Mouse (Mus musculus): Measurements from ENCODE around the gene Ksr1. TPM values are rescaled to one million over a fixed set of nuclear protein-coding genes. Genes with fewer than 3 reads are reported as not detected.

Gene Ksr1
- polyA plus RNA-seq, 1 experiment from 2014 or later: 4.9 TPM

DNA sequence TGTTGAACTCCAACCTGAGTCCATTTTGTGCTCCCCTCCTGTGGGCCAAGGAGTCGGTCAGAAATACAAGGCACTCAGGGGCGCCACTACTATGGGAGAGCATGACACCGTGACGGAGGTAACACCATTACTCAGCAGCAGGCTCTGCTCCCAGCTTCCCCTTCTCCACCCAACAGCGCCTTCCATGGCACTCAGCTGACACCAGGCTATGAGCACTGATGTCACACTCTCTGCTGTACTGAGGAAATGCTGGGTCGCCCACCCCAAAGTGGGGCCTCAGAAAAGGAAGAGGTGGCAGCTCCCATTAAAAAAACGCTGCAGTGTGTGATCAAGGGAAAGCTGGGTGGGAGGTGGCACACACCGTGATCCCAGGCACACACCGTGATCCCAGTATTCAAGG, 101.0 kb downstream of the Ksr1 start:
- Histone ChIP-seq H3K4me2 (replicated peaks) (no peak overlapping the region), H3K9ac (replicated peaks) (no peak overlapping the region), H3K27ac (replicated peaks) (no peak overlapping the region), H3K9me3 (no peaks in the 10 kb centered on the region), H3K4me3 (no peak overlapping the region), H3K27me3 (no peaks in the 10 kb centered on the region), H3K36me3 (peaks cover 15% of the 10 kb centered on the region; the same call in 1 of the 2 replicates), H3K4me1 (peaks cover 5% of the 10 kb centered on the region)
- ATAC-seq (replicated peaks): no peak
- 88% methylated on average over 9 of the region's 9 CpGs for WGBS

DNA sequence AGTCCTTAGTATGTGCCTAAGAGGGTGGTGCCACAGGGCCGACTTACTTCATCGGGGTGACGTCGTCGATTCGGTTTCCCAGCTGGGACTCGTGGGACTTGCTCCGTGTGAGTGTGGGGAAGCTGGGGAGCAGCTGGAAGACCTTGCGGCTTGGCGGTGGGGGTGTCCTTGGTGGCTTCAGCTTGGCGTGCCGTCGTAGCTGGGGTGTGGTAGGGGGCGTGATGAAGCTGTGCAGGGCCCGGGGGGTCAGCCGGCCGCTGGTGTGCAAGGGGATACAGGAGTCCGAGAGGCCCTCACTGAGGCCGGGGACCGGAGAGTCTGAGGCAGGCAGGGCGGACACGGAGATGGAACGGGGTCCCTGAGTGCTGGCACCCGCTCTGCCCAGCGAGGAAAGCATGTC, 101.4 kb downstream of the Ksr1 start:
- Histone ChIP-seq H3K36me3 (peaks cover 15% of the 10 kb centered on the region; the same call in 1 of the 2 replicates), H3K9ac (replicated peaks) (no peak overlapping the region), H3K4me1 (peaks cover 5% of the 10 kb centered on the region), H3K4me3 (no peak overlapping the region), H3K27ac (replicated peaks) (no peak overlapping the region), H3K9me3 (no peaks in the 10 kb centered on the region), H3K27me3 (no peaks in the 10 kb centered on the region), H3K4me2 (replicated peaks) (no peak overlapping the region)
- no peak for ATAC-seq (replicated peaks)
- 93% methylated on average over 25 of the region's 25 CpGs for WGBS

DNA sequence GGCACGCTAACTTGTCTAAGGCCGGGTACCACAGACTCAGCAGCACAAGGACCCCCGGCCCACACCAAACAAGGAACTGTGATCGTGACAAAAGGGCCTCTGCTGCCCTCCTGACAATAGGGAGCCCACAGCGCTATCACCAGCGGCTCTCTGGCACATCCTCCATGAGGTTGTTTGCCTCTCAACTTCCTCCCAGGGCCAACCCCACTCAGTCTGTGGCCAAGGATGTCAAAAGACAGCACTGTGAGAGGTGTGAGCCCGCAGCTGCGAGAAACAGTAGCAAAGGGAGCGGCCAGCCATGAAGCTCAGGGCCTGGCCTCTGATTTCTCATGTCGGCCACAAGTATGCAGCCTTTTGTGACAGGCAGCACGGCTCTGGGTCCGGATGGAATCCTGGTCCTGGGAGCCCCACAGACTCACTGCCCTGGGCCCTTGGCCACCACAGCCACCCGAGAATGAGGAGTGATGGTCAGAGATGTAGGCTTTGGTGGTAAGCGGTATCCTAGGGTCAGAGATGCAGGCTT, 104.2 kb downstream of the Ksr1 start:
- Histone ChIP-seq H3K9ac (replicated peaks) (no peak overlapping the region), H3K4me1 (peaks cover 4% of the 10 kb centered on the region), H3K36me3 (peaks cover 15% of the 10 kb centered on the region; the same call in 1 of the 2 replicates), H3K4me2 (replicated peaks) (no peak overlapping the region), H3K4me3 (no peak overlapping the region), H3K27ac (replicated peaks) (no peak overlapping the region), H3K9me3 (no peaks in the 10 kb centered on the region), H3K27me3 (no peaks in the 10 kb centered on the region)
- ATAC-seq (replicated peaks): no peak
- 51% methylated on average over 14 of the region's 14 CpGs for WGBS

DNA sequence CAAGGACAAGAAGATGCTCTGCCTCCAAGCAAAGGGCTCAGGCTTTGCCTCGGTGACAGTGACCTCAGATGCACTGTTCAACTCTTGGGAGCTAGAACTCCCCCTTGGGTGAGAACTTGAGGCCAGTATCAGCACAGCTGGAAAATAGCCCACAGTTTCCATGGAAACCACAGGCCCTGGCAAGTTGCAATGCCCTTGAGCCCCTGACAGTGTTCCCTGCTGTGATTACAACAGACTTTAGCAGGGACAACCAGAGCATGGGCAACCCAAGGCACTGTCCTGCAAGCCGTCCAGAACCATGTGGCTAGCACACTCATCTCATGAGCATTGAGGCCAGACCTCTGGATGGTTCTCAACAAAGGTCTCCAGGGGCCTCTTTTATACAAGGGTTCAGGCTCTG, 106.7 kb downstream of the Ksr1 start:
- WGBS: 46% methylated on average over 2 of the region's 2 CpGs
- no peak for ATAC-seq (replicated peaks)
- no peak overlapping the region for H3K9ac ChIP-seq (replicated peaks)

DNA sequence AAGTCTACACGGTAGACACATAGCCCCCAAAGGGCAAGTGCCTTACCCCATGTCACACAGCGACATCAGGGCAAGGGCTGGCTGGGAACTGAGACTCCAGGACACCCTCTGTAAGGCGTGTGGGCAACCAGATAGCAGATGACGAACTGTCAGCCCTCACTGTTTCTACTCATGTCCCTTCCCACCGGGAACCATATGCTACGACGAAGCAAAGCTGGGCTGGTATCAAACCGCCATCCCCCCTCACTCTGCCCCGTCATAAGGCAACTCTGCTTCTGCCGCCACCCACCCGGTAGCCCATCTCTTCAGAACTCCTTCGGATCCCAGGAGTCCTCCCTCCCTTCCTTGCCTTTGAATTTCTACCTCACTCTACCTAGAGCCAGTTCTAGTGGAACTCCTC, 108.7 kb downstream of the Ksr1 start:
- no peak for ATAC-seq (replicated peaks)
- no peaks in the 10 kb centered on the region for H3K9me3 ChIP-seq
- H3K4me3 ChIP-seq: no peak overlapping the region
- peaks cover 10% of the 10 kb centered on the region; the same call in 1 of the 2 replicates for H3K36me3 ChIP-seq
- H3K27ac ChIP-seq (replicated peaks): no peak overlapping the region
- H3K4me1 ChIP-seq: peaks cover 12% of the 10 kb centered on the region; the same call in 1 of the 2 replicates
- no peak overlapping the region for H3K4me2 ChIP-seq (replicated peaks)
- no peaks in the 10 kb centered on the region for H3K27me3 ChIP-seq
- 84% methylated on average over 12 of the region's 12 CpGs for WGBS
- H3K9ac ChIP-seq (replicated peaks): no peak overlapping the region

More for the DNA sequence above, 106.7 kb downstream of the Ksr1 start:
- no peak overlapping the region for H3K4me2 ChIP-seq (replicated peaks)
- no peaks in the 10 kb centered on the region for H3K9me3 ChIP-seq
- no peak overlapping the region for H3K27ac ChIP-seq (replicated peaks)
- H3K4me1 ChIP-seq: peaks cover 12% of the 10 kb centered on the region; the same call in 1 of the 2 replicates
- H3K36me3 ChIP-seq: peaks cover 10% of the 10 kb centered on the region; the same call in 1 of the 2 replicates
- no peaks in the 10 kb centered on the region for H3K27me3 ChIP-seq
- H3K4me3 ChIP-seq: no peak overlapping the region

DNA sequence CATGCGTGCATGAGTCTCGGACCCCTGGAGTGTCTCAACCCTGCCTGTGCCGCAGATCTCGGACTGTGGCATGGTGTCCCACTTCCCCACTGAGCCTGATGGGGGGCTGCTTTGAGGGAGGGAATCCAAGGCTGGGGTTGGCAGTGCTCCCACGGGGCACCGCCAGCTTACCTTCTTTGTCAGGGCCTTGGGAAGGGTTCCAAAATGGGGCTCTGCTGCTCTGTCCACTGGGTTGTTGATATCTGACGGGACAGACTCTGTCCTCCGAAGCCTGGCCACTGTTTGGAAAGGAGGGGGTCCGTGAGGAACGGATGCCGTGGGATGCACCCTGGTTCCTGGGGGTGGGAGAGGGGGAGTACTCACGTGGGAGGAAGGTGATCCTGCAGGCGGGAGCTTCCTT, 109.9 kb downstream of the Ksr1 start:
- Histone ChIP-seq H3K27ac (replicated peaks) (no peak overlapping the region), H3K4me2 (replicated peaks) (no peak overlapping the region), H3K4me3 (no peak overlapping the region), H3K9ac (replicated peaks) (no peak overlapping the region), H3K27me3 (no peaks in the 10 kb centered on the region), H3K36me3 (peaks cover 10% of the 10 kb centered on the region; the same call in 1 of the 2 replicates), H3K4me1 (peaks cover 12% of the 10 kb centered on the region; the same call in 1 of the 2 replicates), H3K9me3 (no peaks in the 10 kb centered on the region)
- ATAC-seq (replicated peaks): no peak
- WGBS: 60% methylated on average over 13 of the region's 13 CpGs

DNA sequence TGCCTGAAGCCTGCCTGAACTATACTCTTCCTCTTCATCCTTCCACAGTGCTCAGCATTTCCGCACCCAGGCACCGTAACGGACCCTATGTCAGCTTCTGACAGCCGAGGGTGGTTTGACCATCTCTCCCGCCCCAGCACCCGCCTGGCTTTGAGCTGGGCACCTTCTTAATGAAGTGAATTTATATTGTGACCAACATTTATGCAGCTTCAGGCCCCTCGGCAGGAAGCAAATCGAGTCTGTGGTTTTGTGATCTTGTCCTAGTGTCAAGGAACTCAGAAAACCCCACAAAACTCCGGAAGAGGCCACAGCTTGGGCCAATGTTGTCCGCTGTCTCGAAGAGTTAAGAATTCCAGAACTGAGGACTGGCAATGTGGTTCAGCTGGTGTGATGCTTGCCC, 112.6 kb downstream of the Ksr1 start:
- WGBS: 93% methylated on average over 11 of the region's 11 CpGs
- no peak overlapping the region for H3K4me3 ChIP-seq
- H3K9me3 ChIP-seq: no peaks in the 10 kb centered on the region
- no peak overlapping the region for H3K9ac ChIP-seq (replicated peaks)
- no peak overlapping the region for H3K27ac ChIP-seq (replicated peaks)
- no peaks in the 10 kb centered on the region for H3K27me3 ChIP-seq
- peaks cover 3% of the 10 kb centered on the region; the same call in 1 of the 2 replicates for H3K36me3 ChIP-seq
- ATAC-seq (replicated peaks): no peak
- H3K4me1 ChIP-seq: peaks cover 15% of the 10 kb centered on the region
- H3K4me2 ChIP-seq (replicated peaks): no peak overlapping the region

DNA sequence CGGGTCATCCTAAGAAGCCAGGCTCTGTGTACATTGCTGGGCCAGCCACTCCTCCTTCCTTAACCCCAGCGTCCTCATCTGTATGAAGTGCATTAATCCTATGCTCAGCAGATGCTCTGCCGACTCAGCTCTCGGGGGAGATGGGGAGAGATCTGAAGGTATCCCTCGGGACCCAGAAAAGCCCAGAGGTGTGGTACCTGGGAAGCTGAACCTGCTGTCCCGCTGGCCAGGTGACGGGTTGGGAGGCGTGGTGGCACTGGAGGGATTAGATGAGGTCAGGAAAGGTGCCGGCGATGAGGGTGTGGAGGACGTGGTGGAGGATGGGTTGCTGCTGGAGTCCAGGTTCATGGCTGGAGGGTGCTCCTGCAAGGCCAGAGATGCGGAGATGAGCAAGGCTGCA, 113.2 kb downstream of the Ksr1 start:
- Histone ChIP-seq H3K9me3 (no peaks in the 10 kb centered on the region), H3K4me3 (no peak overlapping the region), H3K27me3 (no peaks in the 10 kb centered on the region), H3K9ac (replicated peaks) (no peak overlapping the region), H3K4me1 (peaks cover 15% of the 10 kb centered on the region), H3K36me3 (peaks cover 3% of the 10 kb centered on the region; the same call in 1 of the 2 replicates), H3K4me2 (replicated peaks) (no peak overlapping the region), H3K27ac (replicated peaks) (no peak overlapping the region)
- 84% methylated on average over 12 of the region's 12 CpGs for WGBS
- no peak for ATAC-seq (replicated peaks)

DNA sequence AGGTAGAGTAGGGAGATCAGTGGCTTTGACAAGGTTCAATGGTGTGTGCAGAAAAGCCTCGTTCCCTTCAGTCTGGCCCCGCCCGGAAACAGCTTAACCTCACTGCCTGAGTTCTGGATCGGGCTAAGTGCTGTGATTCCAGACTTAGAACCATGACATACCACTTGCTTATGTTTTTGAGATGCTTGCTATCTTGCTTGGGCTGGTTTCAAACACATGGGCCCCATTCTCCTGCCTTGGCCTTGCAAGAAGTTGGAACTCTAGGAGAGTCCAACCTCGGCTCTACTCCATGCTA, 114.8 kb downstream of the Ksr1 start:
- no peaks in the 10 kb centered on the region for H3K9me3 ChIP-seq
- WGBS: 72% methylated on average over 5 of the region's 5 CpGs
- no peak for ATAC-seq (replicated peaks)
- H3K27ac ChIP-seq (replicated peaks): no peak overlapping the region
- no peak overlapping the region for H3K4me3 ChIP-seq
- peaks cover 9% of the 10 kb centered on the region; the same call in 1 of the 2 replicates for H3K36me3 ChIP-seq
- H3K4me1 ChIP-seq: peaks cover 12% of the 10 kb centered on the region
- no peak overlapping the region for H3K4me2 ChIP-seq (replicated peaks)
- H3K27me3 ChIP-seq: no peaks in the 10 kb centered on the region
- H3K9ac ChIP-seq (replicated peaks): no peak overlapping the region

DNA sequence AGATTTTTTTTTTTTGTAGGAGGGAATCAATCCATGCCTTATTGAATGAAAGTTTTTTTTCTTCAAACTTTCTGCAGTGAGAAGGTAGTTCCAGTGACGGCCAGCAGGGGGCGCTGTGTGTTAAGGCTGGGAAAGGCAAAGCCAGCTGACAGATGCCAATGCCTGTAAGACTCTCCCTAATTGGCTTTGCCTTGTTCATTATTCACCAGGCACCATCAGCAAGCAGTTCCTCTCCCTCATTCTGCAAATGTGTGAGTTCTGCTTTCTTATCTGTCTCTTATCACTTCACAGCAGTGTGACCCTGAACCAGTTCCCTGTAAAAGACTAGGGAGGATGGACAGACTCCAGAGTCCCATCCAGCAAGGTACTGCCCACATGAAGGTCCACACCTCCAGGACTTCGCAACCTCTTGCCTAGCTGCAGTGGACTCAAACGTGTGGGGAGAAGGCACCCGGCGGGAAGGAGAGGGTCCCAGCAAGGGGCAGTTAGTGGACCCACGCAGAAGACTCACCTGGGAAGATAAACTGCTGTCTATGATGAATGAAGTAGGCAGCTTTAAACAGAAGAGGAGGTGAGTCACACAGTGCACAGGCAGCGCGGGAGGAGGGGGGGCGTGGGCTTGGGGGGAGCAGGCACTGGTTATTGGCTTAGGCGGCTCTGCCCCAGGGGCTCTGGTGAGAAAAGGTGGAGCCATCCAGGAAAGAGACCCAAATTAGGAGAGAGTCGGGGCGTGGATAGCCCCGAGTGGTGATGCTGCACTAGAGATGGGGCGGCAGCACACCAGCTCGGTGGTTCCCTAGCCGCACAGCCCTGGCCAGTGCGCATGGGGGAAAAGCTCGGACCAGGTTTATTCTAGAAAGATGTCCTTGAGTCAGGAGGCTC, 115.4 kb downstream of the Ksr1 start:
- 55% methylated on average over 19 of the region's 19 CpGs for WGBS
- Histone ChIP-seq H3K4me2 (replicated peaks) (no peak overlapping the region), H3K36me3 (peaks cover 9% of the 10 kb centered on the region; the same call in 1 of the 2 replicates), H3K9ac (replicated peaks) (no peak overlapping the region), H3K9me3 (no peaks in the 10 kb centered on the region), H3K27ac (replicated peaks) (peak overlapping the region; percentile 54; the same call in 1 of the 2 replicates), H3K4me3 (no peak overlapping the region), H3K4me1 (peaks cover 8% of the 10 kb centered on the region), H3K27me3 (no peaks in the 10 kb centered on the region)
- peak; percentile 65 for ATAC-seq (replicated peaks)

DNA sequence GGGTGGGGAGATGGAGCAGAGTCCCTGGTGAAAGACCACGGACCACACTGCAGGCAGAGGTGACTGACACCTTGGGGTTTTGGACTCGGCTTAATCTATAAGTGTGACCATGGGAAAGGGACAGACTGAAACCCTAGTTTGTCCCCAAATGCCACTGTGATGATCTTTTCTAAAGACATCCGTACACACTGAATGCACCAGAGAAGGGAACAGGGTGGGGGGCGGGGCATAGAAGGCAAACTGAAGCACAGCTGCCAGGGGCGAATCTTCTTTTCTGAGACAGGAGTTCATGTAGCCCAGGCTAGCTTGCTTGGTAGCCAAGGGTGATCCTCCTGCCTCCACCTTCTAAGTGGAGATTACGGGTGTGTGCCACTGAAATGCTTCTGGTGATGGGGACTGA, 122.5 kb downstream of the Ksr1 start:
- H3K27ac ChIP-seq (replicated peaks): no peak overlapping the region
- no peak for ATAC-seq (replicated peaks)
- no peak overlapping the region for H3K4me2 ChIP-seq (replicated peaks)
- H3K9ac ChIP-seq (replicated peaks): no peak overlapping the region
- H3K4me3 ChIP-seq: no peak overlapping the region
- 77% methylated on average over 6 of the region's 6 CpGs for WGBS
- H3K36me3 ChIP-seq: peaks cover 6% of the 10 kb centered on the region; the same call in 1 of the 2 replicates
- no peaks in the 10 kb centered on the region for H3K4me1 ChIP-seq
- H3K27me3 ChIP-seq: no peaks in the 10 kb centered on the region
- no peaks in the 10 kb centered on the region for H3K9me3 ChIP-seq

DNA sequence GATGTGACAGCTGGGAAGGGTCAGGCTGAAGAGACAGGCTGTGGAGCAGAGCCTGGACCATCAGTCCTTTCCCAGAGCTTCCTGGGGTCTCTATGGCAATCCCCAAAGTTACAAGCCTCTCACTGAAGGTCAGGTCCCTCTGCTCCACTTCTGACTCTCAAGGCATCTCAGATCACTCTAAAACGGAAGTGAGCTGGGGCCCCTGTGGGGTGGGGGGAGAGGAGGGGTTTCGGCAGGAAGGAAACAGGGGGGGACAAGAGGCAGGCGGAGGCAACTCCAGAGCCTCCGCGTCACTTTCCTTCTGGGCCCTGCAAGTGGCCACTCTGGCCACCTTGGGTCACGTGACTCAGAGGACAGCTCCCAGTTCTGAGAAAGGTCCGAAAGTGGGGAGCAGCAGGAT, 122.9 kb downstream of the Ksr1 start:
- Histone ChIP-seq H3K27me3 (no peaks in the 10 kb centered on the region), H3K9me3 (no peaks in the 10 kb centered on the region), H3K36me3 (peaks cover 6% of the 10 kb centered on the region; the same call in 1 of the 2 replicates), H3K4me1 (no peaks in the 10 kb centered on the region), H3K4me2 (replicated peaks) (no peak overlapping the region), H3K27ac (replicated peaks) (no peak overlapping the region), H3K4me3 (no peak overlapping the region), H3K9ac (replicated peaks) (no peak overlapping the region)
- WGBS: 70% methylated on average over 7 of the region's 7 CpGs
- ATAC-seq (replicated peaks): no peak
